Mouse (Mus musculus): ENCODE results near the gene Majin.

Majin gene

GRCm38 (mm10) chr19:6264945-6265344 is 80.8 kb downstream of the Majin start:
- no peak for DNase-seq

- peak in 1 of 2 experiments; percentile 44 for DNase-seq
These were observed 81.6 kb downstream of the Majin start for GRCm38 (mm10) chr19:6265727-6266182.

- DNase-seq, result no peak
These were observed 83.3 kb downstream of the Majin start for GRCm38 (mm10) chr19:6267306-6268169.

- DNase-seq, result peak; percentile 95 to 96
These were observed 84.0 kb downstream of the Majin start for GRCm38 (mm10) chr19:6268170-6268528.

GRCm38 (mm10) chr19:6268670-6269132 is 84.5 kb downstream of the Majin start:
- DNase-seq, result no peak

GRCm38 (mm10) chr19:6269798-6270475 is 85.7 kb downstream of the Majin start:
- no peak for DNase-seq

- DNase-seq, result no peak
These were observed 86.5 kb downstream of the Majin start for GRCm38 (mm10) chr19:6270661-6271060.

GRCm38 (mm10) chr19:6271206-6271605 is 87.0 kb downstream of the Majin start:
- DNase-seq, result no peak

- no peak for DNase-seq
These were observed 87.9 kb downstream of the Majin start for GRCm38 (mm10) chr19:6272053-6272452.

- no peak for DNase-seq
These were observed 88.5 kb downstream of the Majin start for GRCm38 (mm10) chr19:6272738-6273137.

GRCm38 (mm10) chr19:6273592-6273991 is 89.4 kb downstream of the Majin start:
- DNase-seq, result no peak

Measured in B cell, adult 2 months (primary cell).